ENCODE assay signal across 8 mouse cellular contexts in genomic region chr5:123394957-123395881, GRCm38 (mm10). TPM values are rescaled to one million over a fixed set of nuclear protein-coding genes. Genes with fewer than 3 reads are reported as not detected.
A peak's percentile ranks its signal among the peaks of the same experiment; 100 is the strongest.
DNase-seq lines count a peak whose midpoint lies in the region; ATAC-seq and TF ChIP-seq lines count a peak whose summit lies in the region.

No protein-coding gene starts in this region.

- intact Hi-C loops in heart, postnatal 10 days (cut with DNase I), result loop anchor here (5.0 kb wide), 1 partner anchor 37 kb away; no protein-coding TSS in a partner anchor

- no peaks in the 10 kb centered on the region for H3K36me3 ChIP-seq in liver, embryonic 14.5 days (replicated peaks; ENCODE audit: control insufficient read depth, insufficient read depth, low read depth)
- H3K36me3 ChIP-seq in neural tube, embryonic 14.5 days (ENCODE audit: control insufficient read depth, insufficient read depth, low read length), result no peaks in the 10 kb centered on the region

- peak overlapping the region; percentile 100 for H3K4me2 ChIP-seq in liver, embryonic 14.5 days (ENCODE audit: low read depth)
- peak overlapping the region; percentile 57 for H3K4me2 ChIP-seq in neural tube, embryonic 14.5 days (ENCODE audit: low read depth, low read length)

- H3K9me3 ChIP-seq in liver, embryonic 14.5 days (ENCODE audit: control insufficient read depth, low read length), result no peaks in the 10 kb centered on the region
- no peaks in the 10 kb centered on the region for H3K9me3 ChIP-seq in neural tube, embryonic 14.5 days (ENCODE audit: control insufficient read depth, low read length)

- peak; percentile 47 for ATAC-seq in liver, embryonic 14.5 days (ENCODE audit: insufficient read depth)
- peak; percentile 59 for ATAC-seq in neural tube, embryonic 14.5 days (ENCODE audit: low read depth)

- WGBS in liver, embryonic 14.5 days (ENCODE audit: insufficient replicate concordance), result 1% methylated on average over 65 of the region's 65 CpGs
- under 1% methylated on average over 64 of the region's 65 CpGs for WGBS in neural tube, embryonic 14.5 days

- H3K4me1 ChIP-seq in liver, embryonic 14.5 days (replicated peaks; ENCODE audit: control insufficient read depth in 2 of 2, insufficient read depth in 2 of 2, low read length in 1 of 2), result peaks cover 11 to 35% of the 10 kb centered on the region in 2 experiments; a peak in 3 of 4 replicates
- H3K4me1 ChIP-seq in neural tube, embryonic 14.5 days (ENCODE audit: control insufficient read depth, insufficient read depth, low read length), result peaks cover 32% of the 10 kb centered on the region

- DNase-seq in adrenal gland, postnatal 14 days, result peak; percentile 46
- no peak for DNase-seq in adrenal gland, postnatal 25 days
- peak; percentile 66 for DNase-seq in A20 (ENCODE audit: low read depth, low spot score)
- peak; percentile 56 for DNase-seq in embryo, embryonic 10.5 days (ENCODE audit: low spot score)
- peak; percentile 48 to 50 for DNase-seq in heart, postnatal 10 days
- DNase-seq in liver, embryonic 14.5 days (ENCODE audit: low read depth in 3 of 3, low spot score in 3 of 3), result no peak
- DNase-seq in ovary, adult 18-20 months (ENCODE audit: low spot score), result no peak

- peak overlapping the region; percentile 19; the same call in 1 of the 2 replicates for H3K27ac ChIP-seq in liver, embryonic 14.5 days
- peak overlapping the region; percentile 84 for H3K27ac ChIP-seq in neural tube, embryonic 14.5 days (ENCODE audit: low read depth, low read length)

- peak overlapping the region; percentile 82 for H3K9ac ChIP-seq in liver, embryonic 14.5 days (replicated peaks)
- H3K9ac ChIP-seq in neural tube, embryonic 14.5 days (replicated peaks; ENCODE audit: low read depth, low read length), result peak overlapping the region; percentile 88

- H3K27me3 ChIP-seq in liver, embryonic 14.5 days (ENCODE audit: control insufficient read depth, insufficient read depth, low read length), result no peaks in the 10 kb centered on the region
- no peaks in the 10 kb centered on the region for H3K27me3 ChIP-seq in neural tube, embryonic 14.5 days (ENCODE audit: control insufficient read depth, insufficient read depth, low read length)

- TF ChIP-seq CTCF in liver, embryonic 14.5 days (IDR thresholded peaks at IDR 0.05; ENCODE audit: low read depth), result no peak

- no peak for TF ChIP-seq EP300 in liver, embryonic 14.5 days (IDR thresholded peaks at IDR 0.05; ENCODE audit: low read depth)

- H3K4me3 ChIP-seq in liver, embryonic 14.5 days (ENCODE audit: insufficient read depth in 1 of 2, low read depth in 2 of 2, low read length in 2 of 2), result peak overlapping the region; percentile 66 to 84
- H3K4me3 ChIP-seq in neural tube, embryonic 14.5 days (ENCODE audit: low read depth, low read length), result peak overlapping the region; percentile 99

RNA-seq across cellular contexts. Expression of gene Mlxip, which starts 0.6 kb away (rescaled TPM):
- 24.8 and 31.8 TPM in 2 replicates for total RNA-seq in adrenal gland, postnatal 14 days (2021)
- 25.3 and 30.5 TPM in 2 replicates for total RNA-seq in adrenal gland, postnatal 25 days (2021)
- 10 to 100 TPM; 24.7 to 26.3 TPM for total RNA-seq in heart, postnatal 10 days (2021)
- 3.0 and 3.7 TPM in 2 replicates for polyA plus RNA-seq in liver, embryonic 14.5 days (2012; rRNA removed)
- 2.5 and 3.5 TPM in 2 replicates for polyA plus RNA-seq in liver, embryonic 14.5 days (2014; fragmentation: Nextera tagmentation; extraction: Ambion mirVana)
- 24.4 and 26.7 TPM in 2 replicates for polyA plus RNA-seq in neural tube, embryonic 14.5 days (2014; fragmentation: Nextera tagmentation; extraction: Ambion mirVana)

RNA-seq across cellular contexts. Expression of gene Bcl7a, which starts 51.6 kb away (rescaled TPM):
- total RNA-seq in adrenal gland, postnatal 14 days (2021), result 11.9 and 16.1 TPM in 2 replicates
- total RNA-seq in adrenal gland, postnatal 25 days (2021), result 13.7 and 15.4 TPM in 2 replicates
- total RNA-seq in heart, postnatal 10 days (2021), result 10 to 100 TPM; 11.9 to 14.2 TPM
- 5.0 and 5.6 TPM in 2 replicates for polyA plus RNA-seq in liver, embryonic 14.5 days (2012; rRNA removed)
- polyA plus RNA-seq in liver, embryonic 14.5 days (2014; fragmentation: Nextera tagmentation; extraction: Ambion mirVana), result 4.6 and 4.9 TPM in 2 replicates
- polyA plus RNA-seq in neural tube, embryonic 14.5 days (2014; fragmentation: Nextera tagmentation; extraction: Ambion mirVana), result 38.7 and 40.8 TPM in 2 replicates

Comparison
In these comparisons a context has a peak if more than half of its experiments do, and no peak if none do; other contexts are left out.
1. DNase-seq: peak in adrenal gland, postnatal 14 days (single experiment), A20 (single experiment), embryo, embryonic 10.5 days (single experiment) and heart, postnatal 10 days (2 of 2); none in adrenal gland, postnatal 25 days (single experiment), liver, embryonic 14.5 days (0 of 3) and ovary, adult 18-20 months (single experiment).